Mouse (Mus musculus) ES-Bruce4 (cell line): ENCODE data around the gene Wnt7a. TPM values are rescaled to one million over a fixed set of nuclear protein-coding genes. Genes with fewer than 3 reads are reported as not detected.

Source experiments
- H3K27ac ChIP-seq: 2 replicates; pipeline ENCODE4 v1.5.1; 2012; ENCODE audit warnings: low read length, inconsistent platforms; ENCODE audit not compliant: insufficient read depth
- H3K27me3 ChIP-seq: 2 replicates; pipeline ENCODE4 v1.6.1; 2012; ENCODE audit warnings: mild to moderate bottlenecking, low read length, inconsistent platforms; ENCODE audit not compliant: control insufficient read depth, poor library complexity, insufficient read depth, severe bottlenecking
- H3K36me3 ChIP-seq: 2 replicates; pipeline ENCODE4 v1.6.1; 2012; ENCODE audit warnings: inconsistent platforms, mild to moderate bottlenecking, low read length, moderate library complexity; ENCODE audit not compliant: control insufficient read depth, poor library complexity, insufficient read depth, severe bottlenecking
- H3K4me1 ChIP-seq: one replicate; pipeline ENCODE4 v1.8.1; 2011; ENCODE audit warnings: low read length; ENCODE audit not compliant: control insufficient read depth, insufficient read depth
- H3K4me3 ChIP-seq: 2 replicates; pipeline ENCODE4 v1.5.1; 2011; ENCODE audit warnings: low read depth, mild to moderate bottlenecking, low read length
- H3K9ac ChIP-seq: 2 replicates; pipeline ENCODE4 v1.6.1; 2012; ENCODE audit warnings: low read depth, mild to moderate bottlenecking, inconsistent platforms; ENCODE audit not compliant: poor library complexity, severe bottlenecking
- H3K9me3 ChIP-seq: replicated peaks from 2 replicates; pipeline ENCODE4 v1.6.1; 2012; ENCODE audit warnings: mild to moderate bottlenecking, low read length, inconsistent platforms; ENCODE audit not compliant: control insufficient read depth, poor library complexity, insufficient read depth, severe bottlenecking
- CTCF ChIP-seq: IDR thresholded peaks from one replicate; pipeline ENCODE4 v1.8.1; 2011; ENCODE audit warnings: low read depth, low read length
- EP300 ChIP-seq: IDR thresholded peaks from 2 replicates; pipeline ENCODE4 v1.6.1; 2011; ENCODE audit warnings: low read depth, low read length; ENCODE audit not compliant: insufficient read depth
- POLR2A ChIP-seq: IDR thresholded peaks from one replicate; pipeline ENCODE4 v1.8.1; 2011; ENCODE audit warnings: low read length; ENCODE audit not compliant: insufficient read depth
- polyA plus RNA-seq: library from polyadenylated mRNA; stranded (reverse); fragments of >200 nt; gene quantifications from 2 replicates; pipeline ENCODE4 v1.2.4, GENCODE M21; 2011; ENCODE audit warnings: low read depth; ENCODE audit not compliant: missing spikeins, insufficient read depth, insufficient read length

Gene Wnt7a
- polyA plus RNA-seq, 1 experiment = 5.3 TPM

DNA sequence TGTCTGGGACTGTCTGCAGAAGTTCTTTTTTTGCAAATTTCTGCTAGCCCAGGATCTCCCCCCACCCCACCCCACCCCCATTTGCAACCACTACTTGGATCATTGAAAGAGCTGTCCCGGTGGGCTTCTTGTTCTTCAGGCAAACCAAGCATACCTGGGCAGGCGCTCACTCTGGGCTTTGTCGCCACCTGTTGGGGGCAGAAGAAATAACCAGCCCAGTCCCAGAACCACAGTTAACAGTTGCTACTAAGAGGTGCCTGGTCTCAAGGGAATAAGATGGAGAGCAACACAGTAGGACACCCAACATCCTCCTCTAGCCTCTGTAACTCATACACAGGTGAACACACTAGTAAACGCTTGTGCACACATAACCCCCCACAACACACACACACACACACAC, 3.7 kb upstream of the Wnt7a start:
- H3K4me1 ChIP-seq = no peaks in the 10 kb centered on the region
- no peak overlapping the region for H3K27ac ChIP-seq
- H3K9me3 ChIP-seq = no peaks in the 10 kb centered on the region
- H3K36me3 ChIP-seq = no peaks in the 10 kb centered on the region
- TF ChIP-seq EP300 (no peak), CTCF (peak; percentile 88)
- H3K27me3 ChIP-seq = peaks cover 12% of the 10 kb centered on the region
- no peak overlapping the region for H3K4me3 ChIP-seq
- H3K9ac ChIP-seq = no peak overlapping the region

DNA sequence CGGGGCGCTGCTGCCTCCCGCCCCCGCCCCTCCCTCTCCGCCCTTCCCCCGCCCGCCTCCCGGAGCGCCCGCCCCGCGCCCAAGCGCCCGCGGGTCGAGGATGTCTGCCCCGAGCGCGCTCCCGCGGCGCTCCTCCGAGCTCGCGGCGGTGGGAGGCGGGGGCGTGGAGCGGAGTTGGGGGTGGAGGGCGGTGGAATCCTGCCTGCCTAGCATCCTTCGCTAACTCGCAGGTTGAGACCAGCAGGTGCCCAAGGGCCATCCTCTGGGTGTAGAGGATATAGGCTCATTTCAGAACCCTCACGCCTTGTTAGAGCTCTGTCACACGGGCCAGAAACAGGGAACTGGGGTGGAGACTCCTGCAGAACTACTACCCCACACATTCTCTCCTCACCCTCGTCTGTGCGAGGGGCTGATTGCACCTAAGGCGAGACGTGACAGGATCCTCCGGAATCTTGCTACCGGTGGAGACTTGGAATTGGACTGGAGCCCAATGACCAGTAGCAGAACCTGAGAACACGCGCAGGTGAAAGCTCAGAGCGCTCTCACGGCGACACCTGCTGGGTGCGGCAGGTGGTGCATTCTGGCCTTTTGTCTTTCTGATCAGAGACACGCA, 312 bp upstream of the Wnt7a start:
- Histone ChIP-seq H3K9ac (peak overlapping the region; percentile 28), H3K9me3 (no peaks in the 10 kb centered on the region), H3K27ac (no peak overlapping the region), H3K27me3 (peaks cover 13% of the 10 kb centered on the region), H3K4me1 (no peaks in the 10 kb centered on the region), H3K4me3 (peak overlapping the region; percentile 49), H3K36me3 (no peaks in the 10 kb centered on the region)
- TF ChIP-seq POLR2A (no peak), EP300 (no peak), CTCF (peak; percentile 95)

DNA sequence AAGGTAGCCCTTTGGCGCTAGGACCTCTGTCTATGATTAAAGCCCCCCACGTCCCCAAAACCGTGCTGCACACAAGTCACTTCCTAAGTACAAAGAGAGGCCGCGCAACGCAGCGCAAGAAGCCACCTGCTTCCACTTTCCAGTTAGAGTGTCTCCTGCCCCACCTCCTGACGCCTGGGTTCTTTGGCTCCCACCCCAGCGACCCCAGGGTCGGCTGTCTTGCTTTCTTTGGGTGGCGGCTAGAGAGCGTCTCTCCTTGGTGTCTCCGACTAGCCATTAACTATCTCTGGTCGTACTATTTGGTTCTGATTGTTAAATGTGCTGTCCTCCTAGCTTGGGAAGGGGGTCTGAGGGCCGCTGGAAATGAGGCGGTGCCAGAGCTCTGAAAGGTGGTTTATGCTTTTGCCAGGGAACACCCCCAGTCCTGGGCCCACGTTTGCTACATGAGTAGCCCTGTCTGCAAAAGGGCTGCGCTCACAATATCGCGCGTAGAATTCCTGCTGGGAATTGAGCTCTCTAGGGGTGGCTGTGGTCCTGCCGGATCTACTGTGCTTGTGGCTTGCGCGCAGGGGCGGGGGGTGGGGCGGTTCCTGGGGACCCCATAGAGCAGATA, 889 bp downstream of the Wnt7a start:
- no peaks in the 10 kb centered on the region for H3K36me3 ChIP-seq
- H3K9ac ChIP-seq = peak overlapping the region; percentile 28; the same call in 1 of the 2 replicates
- H3K4me1 ChIP-seq = no peaks in the 10 kb centered on the region
- H3K27me3 ChIP-seq = peaks cover 13% of the 10 kb centered on the region
- peak overlapping the region; percentile 51 for H3K4me3 ChIP-seq
- no peak overlapping the region for H3K27ac ChIP-seq
- H3K9me3 ChIP-seq = no peaks in the 10 kb centered on the region
- TF ChIP-seq EP300 (no peak), CTCF (no peak), POLR2A (no peak)

DNA sequence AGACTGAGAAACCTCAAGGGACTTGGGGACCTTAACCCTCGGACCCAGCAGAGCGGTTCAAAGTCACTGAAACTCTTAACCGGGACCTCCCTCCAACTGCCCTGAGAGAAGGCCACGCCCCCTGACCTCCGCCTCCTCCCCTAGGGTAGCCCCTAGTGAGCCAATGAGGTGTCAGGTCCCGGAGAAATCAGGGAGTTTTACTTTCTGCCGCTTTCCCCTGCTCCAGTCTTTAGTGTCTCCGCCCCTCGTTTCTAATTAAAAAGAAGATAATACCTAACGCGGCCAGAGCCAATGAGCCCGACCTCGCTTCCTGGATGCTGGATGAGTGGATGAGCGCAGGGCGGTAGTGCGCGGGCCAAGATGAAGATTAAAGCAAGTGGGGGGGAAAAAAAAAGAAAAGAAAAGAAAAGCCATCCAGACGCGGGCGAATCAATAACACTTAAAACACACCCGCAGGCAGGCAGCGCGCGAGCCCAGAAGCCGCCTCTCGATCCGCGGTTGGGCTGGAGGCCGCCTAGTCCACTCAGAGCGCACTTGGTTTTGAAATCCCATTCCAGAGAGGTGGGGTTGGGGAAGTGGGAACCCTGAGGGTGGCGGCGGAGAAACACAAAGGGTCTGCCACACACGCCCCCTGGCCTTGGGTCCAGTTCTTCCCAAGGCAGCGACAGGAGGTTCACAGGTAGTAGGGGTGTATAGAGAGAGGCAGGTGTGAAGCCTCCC, 1.6 kb downstream of the Wnt7a start:
- TF ChIP-seq CTCF (no peak), POLR2A (no peak), EP300 (no peak)
- Histone ChIP-seq H3K4me3 (peak overlapping the region; percentile 51), H3K27me3 (peaks cover 13% of the 10 kb centered on the region), H3K27ac (no peak overlapping the region), H3K36me3 (no peaks in the 10 kb centered on the region), H3K9me3 (no peaks in the 10 kb centered on the region), H3K4me1 (no peaks in the 10 kb centered on the region), H3K9ac (0 out of 2 replicates have a peak overlapping the region, but pooled peaks have one; percentile 17)

DNA sequence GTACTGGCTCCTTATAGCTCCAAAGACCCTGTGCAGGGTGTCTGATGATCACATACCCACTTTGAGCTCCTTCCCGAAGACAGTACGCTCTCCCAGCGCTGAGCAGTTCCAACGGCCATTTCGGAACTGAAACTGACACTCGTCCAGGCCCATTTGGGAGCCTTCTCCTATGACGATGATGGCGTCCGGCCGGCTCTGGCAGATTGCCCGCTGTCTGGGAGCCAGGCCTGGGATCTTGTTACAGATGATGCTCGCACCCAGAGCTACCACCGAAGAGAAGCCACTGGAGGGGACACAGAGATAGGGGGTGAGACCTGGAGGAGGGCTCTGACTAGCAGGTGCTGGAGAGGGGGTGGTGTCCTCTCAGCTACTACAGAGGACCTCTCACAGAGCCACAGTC, 2.5 kb downstream of the Wnt7a start:
- no peak overlapping the region for H3K27ac ChIP-seq
- peaks cover 13% of the 10 kb centered on the region for H3K27me3 ChIP-seq
- H3K9me3 ChIP-seq = no peaks in the 10 kb centered on the region
- H3K4me3 ChIP-seq = no peak overlapping the region
- H3K36me3 ChIP-seq = no peaks in the 10 kb centered on the region
- H3K4me1 ChIP-seq = no peaks in the 10 kb centered on the region
- TF ChIP-seq EP300 (no peak), CTCF (no peak), POLR2A (no peak)
- H3K9ac ChIP-seq = no peak overlapping the region

DNA sequence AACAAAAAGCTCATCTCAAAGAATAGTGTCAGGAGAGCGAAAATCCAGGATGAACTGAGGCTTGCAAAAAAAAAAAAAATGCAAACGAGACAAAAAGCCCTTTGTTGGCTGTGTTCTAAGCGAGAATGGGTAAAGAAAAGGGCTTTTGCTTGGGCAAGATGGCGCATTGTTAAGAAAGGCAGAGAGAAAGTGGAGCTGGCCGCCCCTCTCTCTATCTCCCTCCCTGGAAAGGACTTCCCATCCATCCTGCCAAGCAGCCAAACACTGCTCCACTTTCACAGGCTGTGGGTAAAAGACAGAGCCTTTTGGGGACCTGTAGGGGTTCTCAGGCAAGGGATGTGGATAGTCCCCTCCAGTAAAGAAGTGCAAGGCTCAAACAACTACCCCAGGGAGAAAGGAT, 9.6 kb downstream of the Wnt7a start:
- no peaks in the 10 kb centered on the region for H3K27me3 ChIP-seq
- no peak overlapping the region for H3K27ac ChIP-seq

More for the DNA sequence above, 9.6 kb downstream of the Wnt7a start:
- H3K4me3 ChIP-seq = no peak overlapping the region
- H3K36me3 ChIP-seq = no peaks in the 10 kb centered on the region
- no peak overlapping the region for H3K9ac ChIP-seq
- H3K9me3 ChIP-seq = no peaks in the 10 kb centered on the region
- H3K4me1 ChIP-seq = no peaks in the 10 kb centered on the region
- TF ChIP-seq CTCF (no peak), EP300 (no peak), POLR2A (no peak)
